Mouse (Mus musculus) right cerebral cortex, postnatal 4 days (tissue): ENCODE results near the gene Sctr.

ENCODE experiments used
- DNase-seq: peaks from one replicate; pipeline ENCODE4 v3.0.0-alpha.2; 2022

The Sctr gene

GRCm38 (mm10) chr1:120030474-120030873 lies 23.8 kb downstream of the Sctr start:
- no peak for DNase-seq

GRCm38 (mm10) chr1:120032804-120033468 lies 26.2 kb downstream of the Sctr start:
- DNase-seq: peak; percentile 78

GRCm38 (mm10) chr1:120033469-120033854 lies 26.8 kb downstream of the Sctr start:
- no peak for DNase-seq

DNA sequence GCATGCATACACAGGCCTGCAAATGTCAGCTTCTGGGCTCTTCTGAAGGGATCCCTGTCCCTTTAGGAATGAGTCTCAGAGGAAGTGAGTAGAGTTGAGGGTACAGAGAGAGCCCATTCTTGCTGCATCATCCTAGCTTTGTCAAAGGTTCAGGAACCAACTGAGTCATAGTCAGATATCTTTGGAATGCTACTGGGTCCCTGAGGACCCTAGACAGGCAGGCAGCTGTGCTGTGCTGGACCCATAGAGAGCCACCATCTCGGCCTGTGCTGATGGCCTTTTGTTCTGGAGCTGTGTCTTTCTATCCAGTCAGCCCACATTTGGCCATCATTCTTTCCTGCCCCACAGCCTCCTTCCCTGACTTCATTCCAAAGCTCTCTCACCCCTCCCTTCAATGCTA lies 28.1 kb downstream of the Sctr start:
- DNase-seq: no peak

DNA sequence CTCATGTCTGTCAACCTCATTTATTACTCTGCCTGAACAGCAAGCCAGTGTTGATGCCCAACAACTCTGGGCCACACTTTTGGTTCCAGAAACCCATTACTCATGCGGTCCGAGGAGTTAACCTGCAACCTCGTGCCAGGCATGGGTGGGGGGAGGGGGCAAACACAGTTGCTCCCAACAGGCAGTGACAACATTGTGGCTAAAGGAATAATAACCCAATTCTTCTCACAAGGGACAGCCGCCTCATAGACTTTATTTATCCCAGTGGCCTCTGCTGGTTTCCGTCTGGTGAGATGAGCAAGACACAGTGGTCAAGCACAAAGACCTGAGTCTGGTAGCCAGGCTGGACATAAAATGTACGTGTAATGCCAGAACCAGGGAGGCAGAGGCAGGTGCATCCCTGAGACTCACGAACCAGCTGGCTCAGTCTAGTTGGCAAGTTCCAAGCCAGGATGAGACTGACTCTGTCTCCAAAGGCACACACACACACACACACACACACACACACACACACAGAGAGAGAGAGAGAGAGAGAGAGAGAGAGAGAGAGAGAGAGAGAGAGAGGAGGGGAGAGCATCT lies 28.9 kb downstream of the Sctr start:
- DNase-seq: no peak

- no peak for DNase-seq
These were observed 30.5 kb downstream of the Sctr start for GRCm38 (mm10) chr1:120037021-120037683.

DNA sequence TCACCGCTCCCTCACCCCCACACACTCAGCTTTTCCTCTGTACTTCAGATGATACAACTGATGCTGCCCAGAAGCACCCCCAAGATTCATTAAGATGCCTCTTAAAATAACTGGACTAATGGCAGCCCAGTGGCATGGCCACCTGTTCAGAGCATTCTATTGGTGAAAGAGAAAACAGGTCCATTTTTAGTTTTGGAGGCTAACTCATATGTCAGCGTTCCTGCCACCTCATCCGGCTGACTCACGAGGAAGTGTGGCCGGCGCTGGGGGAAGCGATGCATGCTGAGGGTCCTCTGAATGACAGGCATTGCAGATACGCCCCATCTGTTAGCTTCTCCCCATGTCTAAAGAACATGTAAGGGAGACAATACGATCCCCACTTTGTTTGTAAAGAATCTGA lies 31.9 kb downstream of the Sctr start:
- DNase-seq: no peak

- DNase-seq: no peak
These were observed 35.7 kb downstream of the Sctr start for GRCm38 (mm10) chr1:120042421-120042820.

- no peak for DNase-seq
These were observed 37.9 kb downstream of the Sctr start for GRCm38 (mm10) chr1:120044584-120044983.

- DNase-seq: no peak
These were observed 40.6 kb downstream of the Sctr start for GRCm38 (mm10) chr1:120047325-120047724.

DNA sequence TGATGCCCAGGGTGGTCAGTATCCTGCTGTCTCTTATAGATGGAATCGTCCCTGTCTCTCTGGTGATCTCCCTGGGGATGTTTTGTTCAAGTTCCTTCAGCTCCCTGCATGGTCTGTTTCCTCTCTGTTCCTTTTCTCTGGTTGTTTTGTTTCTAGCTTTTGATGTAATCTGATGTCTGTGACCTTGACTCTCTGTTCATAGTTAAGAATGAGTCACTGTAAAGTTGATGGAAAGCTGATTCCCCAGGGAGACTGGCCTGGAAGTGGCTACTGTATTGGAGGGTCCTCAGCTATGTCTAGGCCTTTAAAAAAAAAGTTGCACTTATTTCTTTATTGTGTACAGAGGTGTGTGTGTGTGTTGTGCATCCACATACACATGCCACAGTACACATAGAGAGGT lies 44.4 kb downstream of the Sctr start:
- no peak for DNase-seq

GRCm38 (mm10) chr1:120054997-120055396 lies 48.3 kb downstream of the Sctr start:
- DNase-seq: no peak

DNA sequence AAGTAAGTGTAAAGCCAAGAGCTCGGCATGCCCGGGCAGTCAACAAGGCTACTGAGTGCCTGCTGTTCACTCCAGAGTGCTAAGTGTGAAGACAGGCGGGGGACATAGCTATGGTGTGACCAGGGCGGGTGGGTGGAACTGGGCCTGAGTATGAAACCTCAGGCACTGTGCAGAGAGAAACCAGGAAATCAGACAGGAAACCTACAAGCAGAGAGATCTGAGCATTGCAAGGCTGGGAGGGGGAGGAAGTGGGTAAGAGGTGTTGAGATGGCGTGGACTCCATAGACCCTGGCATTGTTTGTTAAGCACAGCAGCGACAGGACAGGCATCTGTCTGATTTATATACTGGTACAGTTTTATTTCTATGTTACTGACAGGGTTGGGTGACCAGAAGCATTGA lies 48.8 kb downstream of the Sctr start:
- DNase-seq: no peak

- no peak for DNase-seq
These were observed 49.5 kb downstream of the Sctr start for GRCm38 (mm10) chr1:120056236-120056635.

DNA sequence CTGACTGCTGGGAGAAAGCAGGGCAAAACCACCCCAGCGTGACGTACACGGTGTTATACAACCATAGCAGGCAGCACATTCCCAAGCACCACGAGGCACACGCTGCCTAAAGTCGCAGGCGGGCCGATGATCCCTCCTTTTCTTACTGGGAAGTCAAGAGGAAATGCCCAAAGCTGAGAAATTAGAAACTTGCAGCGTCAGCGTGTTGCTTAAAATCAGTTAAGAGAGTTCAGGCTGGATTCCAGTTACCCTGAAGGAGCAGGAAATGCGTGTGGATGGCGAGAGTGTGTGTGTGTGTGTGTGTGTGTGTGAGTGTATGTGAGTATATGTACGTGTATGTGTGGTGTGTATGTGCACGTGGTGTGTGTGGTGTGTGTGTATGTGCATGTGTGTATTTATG lies 50.4 kb downstream of the Sctr start:
- no peak for DNase-seq

DNA sequence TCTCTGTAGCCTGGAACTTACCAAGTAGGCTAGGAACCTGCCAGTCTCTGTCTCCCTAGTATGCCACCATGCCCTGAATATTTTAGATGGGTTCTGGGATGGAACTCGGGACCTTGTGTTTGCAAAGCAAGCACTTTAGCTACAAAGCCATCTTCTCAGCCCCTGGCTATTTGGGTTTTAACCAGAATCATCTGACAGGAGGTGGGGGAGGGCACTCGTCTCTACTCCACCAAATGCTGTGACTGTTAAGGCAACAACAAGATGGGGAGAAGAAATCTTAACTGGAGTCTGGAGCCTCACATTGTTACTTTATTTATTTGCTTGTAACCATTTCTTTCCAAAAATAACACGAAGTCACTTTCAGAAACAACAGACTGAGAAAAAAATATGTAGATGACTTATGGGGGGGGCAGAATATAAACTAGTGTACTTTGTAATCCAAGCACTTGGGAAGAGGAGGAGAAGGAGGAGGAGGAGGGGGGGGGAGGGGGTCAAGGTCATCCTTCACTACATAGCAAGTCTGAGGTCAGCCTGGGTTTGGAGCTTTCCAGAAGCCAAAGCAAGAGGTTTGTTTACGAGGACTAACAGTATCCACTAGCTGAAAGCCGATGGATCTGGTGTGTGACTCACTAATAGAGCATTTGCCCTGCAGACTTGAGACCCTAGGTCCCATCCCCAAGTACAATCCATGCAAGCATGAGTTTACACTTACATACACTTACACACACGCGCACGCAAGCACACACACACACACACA lies 51.2 kb downstream of the Sctr start:
- no peak for DNase-seq

GRCm38 (mm10) chr1:120060687-120061086 lies 54.0 kb downstream of the Sctr start:
- no peak for DNase-seq

- no peak for DNase-seq
These were observed 55.5 kb downstream of the Sctr start for GRCm38 (mm10) chr1:120062231-120062630.

DNA sequence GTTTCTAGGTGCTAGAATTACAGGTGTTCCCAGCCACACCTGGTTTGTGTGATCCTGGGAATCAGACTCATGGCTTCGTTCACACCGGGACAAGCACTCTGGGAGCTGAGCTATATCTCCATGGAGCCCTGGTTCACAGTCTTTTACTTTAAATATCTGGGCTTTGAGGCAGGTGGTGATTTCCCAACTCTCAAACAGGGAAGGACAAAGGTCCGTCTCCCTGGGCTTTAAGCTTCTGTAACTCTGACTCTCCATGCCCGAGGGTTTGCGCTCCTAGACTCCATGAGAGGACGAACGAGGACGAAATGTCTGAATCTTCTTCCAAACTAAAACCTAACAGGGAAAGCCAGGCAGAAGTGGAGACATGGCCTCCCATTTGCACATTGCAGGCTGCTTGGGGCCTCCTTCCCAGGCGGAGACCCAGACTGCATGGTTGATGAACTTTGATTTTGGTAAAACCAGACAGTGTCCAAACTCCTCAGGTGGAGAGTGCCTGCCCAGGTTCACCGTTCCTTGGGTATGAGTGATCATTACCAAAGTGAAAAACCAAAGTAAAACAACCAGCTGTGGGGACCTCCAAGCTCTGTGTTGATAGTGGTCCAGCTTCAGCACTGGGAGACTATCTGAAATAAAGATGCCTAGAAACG lies 57.5 kb downstream of the Sctr start:
- no peak for DNase-seq

DNA sequence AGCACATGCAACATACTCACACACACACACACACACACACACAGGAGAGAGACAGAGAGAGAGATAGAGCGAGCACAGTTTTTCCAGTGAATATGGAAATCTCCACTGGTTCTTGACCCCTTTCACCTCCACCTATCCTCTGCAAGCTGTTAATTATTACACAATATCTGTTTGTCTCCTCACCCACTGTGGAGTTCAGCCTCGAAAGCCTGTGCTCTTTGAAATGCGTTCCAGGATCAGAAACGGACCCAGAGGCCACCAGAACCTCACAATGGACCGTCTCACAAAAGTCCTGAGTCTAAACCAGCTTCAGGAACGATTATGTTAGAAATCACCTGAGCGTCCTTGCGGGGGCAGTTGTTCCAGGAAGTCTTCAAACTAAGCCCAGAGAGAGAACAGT lies 59.5 kb downstream of the Sctr start:
- DNase-seq: no peak

GRCm38 (mm10) chr1:120066625-120067024 lies 59.9 kb downstream of the Sctr start:
- DNase-seq: no peak

GRCm38 (mm10) chr1:120069120-120069519 lies 62.4 kb downstream of the Sctr start:
- DNase-seq: no peak

- DNase-seq: no peak
These were observed 63.5 kb downstream of the Sctr start for GRCm38 (mm10) chr1:120070168-120070567.
